Mouse (Mus musculus) midbrain, postnatal 0 days (tissue): ENCODE measurements around the gene Cyth1. TPM values are rescaled to one million over a fixed set of nuclear protein-coding genes. Genes with fewer than 3 reads are reported as not detected.

Experiments
- ATAC-seq: fragments of 200-750 bp; cut with Nextera tagmentation; 2 replicates; pipeline ENCODE4 v1.8.0; 2017; ENCODE audit warnings: moderate number of reproducible peaks, mild to moderate bottlenecking, moderate TSS enrichment, moderate library complexity; ENCODE audit not compliant: low FRiP score
- DNase-seq: peaks from one replicate; pipeline ENCODE4 v3.0.0-alpha.2; 2015; ENCODE audit warnings: low spot score
- H3K27ac ChIP-seq: fragments of 300-500 bp; sonication (generic); 2 replicates; pipeline ENCODE4 v1.5.1; 2014; ENCODE audit warnings: low read depth, mild to moderate bottlenecking, low read length, mixed read lengths
- H3K27me3 ChIP-seq: fragments of 300-500 bp; sonication (generic); 2 replicates; pipeline ENCODE4 v1.6.1; 2014; ENCODE audit warnings: low read length, control low read depth, mixed read lengths; ENCODE audit not compliant: insufficient read depth
- H3K36me3 ChIP-seq: fragments of 300-500 bp; sonication (generic); 2 replicates; pipeline ENCODE4 v1.6.1; 2014; ENCODE audit warnings: low read length, control low read depth, mixed read lengths; ENCODE audit not compliant: insufficient read depth
- H3K4me1 ChIP-seq: fragments of 300-500 bp; sonication (generic); 2 replicates; pipeline ENCODE4 v1.6.1; 2014; ENCODE audit warnings: mild to moderate bottlenecking, control low read depth, antibody characterized with exemption, low read length, mixed read lengths; ENCODE audit not compliant: insufficient read depth
- H3K4me2 ChIP-seq: fragments of 300-500 bp; sonication (generic); 2 replicates; pipeline ENCODE4 v1.6.1; 2014; ENCODE audit warnings: low read depth, mild to moderate bottlenecking, low read length, mixed read lengths; ENCODE audit not compliant: poor library complexity, severe bottlenecking
- H3K4me3 ChIP-seq: fragments of 300-500 bp; sonication (generic); 2 replicates; pipeline ENCODE4 v1.5.1; 2014; ENCODE audit warnings: low read depth, mild to moderate bottlenecking, low read length, moderate library complexity
- H3K9ac ChIP-seq: fragments of 300-500 bp; sonication (generic); replicated peaks from 2 replicates; pipeline ENCODE4 v1.6.1; 2014; ENCODE audit warnings: mild to moderate bottlenecking, low read length, moderate library complexity, mixed read lengths; ENCODE audit not compliant: poor library complexity, severe bottlenecking
- H3K9me3 ChIP-seq: fragments of 300-500 bp; sonication (generic); 2 replicates; pipeline ENCODE4 v1.6.1; 2016; ENCODE audit warnings: low read length, control low read depth
- CTCF ChIP-seq: IDR thresholded peaks from 2 replicates; pipeline ENCODE4 v1.5.1; 2016; ENCODE audit warnings: antibody characterized with exemption, mild to moderate bottlenecking
- WGBS: fragments of 180-500 bp; shearing (Covaris S2); extraction: QIAGEN DNeasy Blood & Tissue Kit; methylation state at CpG from one replicate; pipeline ENCODE4 v1.1.7; 2014; 5-methylcytosine and 5-hydroxymethylcytosine counted together
- polyA plus RNA-seq: library from polyadenylated mRNA; unstranded; fragments of >200 nt; fragmentation: Nextera tagmentation; extraction: Ambion mirVana; gene quantifications from 2 replicates; pipeline ENCODE4 v1.2.1, GENCODE M21; 2015
- total RNA-seq: library from RNA; depleted of rRNA; stranded (reverse); fragments of >200 nt; gene quantifications from 2 replicates; pipeline ENCODE4 v1.2.3, GENCODE M21; 2014

Gene Cyth1
- total and polyA plus RNA-seq, 2 experiments from 2014 or later = 20.0 to 40.2 TPM

- TF ChIP-seq CTCF = no peak
- Histone ChIP-seq H3K4me1 (no peaks in the 10 kb centered on the region), H3K27ac (no peak overlapping the region), H3K9me3 (no peaks in the 10 kb centered on the region), H3K4me3 (no peak overlapping the region), H3K9ac (no peak overlapping the region), H3K36me3 (no peaks in the 10 kb centered on the region), H3K4me2 (no peak overlapping the region), H3K27me3 (no peaks in the 10 kb centered on the region)
- 74% methylated on average over 4 of the region's 4 CpGs for WGBS
- ATAC-seq (no peak), DNase-seq (no peak)
These were observed 8.0 kb downstream of the Cyth1 start for GRCm38 (mm10) chr11:118240388-118240787.

- 57% methylated on average over 14 of the region's 14 CpGs for WGBS
- H3K27ac ChIP-seq = no peak overlapping the region
- no peak overlapping the region for H3K9ac ChIP-seq
- DNase-seq (no peak), ATAC-seq (no peak)
- TF ChIP-seq CTCF = no peak
- H3K4me3 ChIP-seq = no peak overlapping the region
- no peaks in the 10 kb centered on the region for H3K27me3 ChIP-seq
- H3K36me3 ChIP-seq = no peaks in the 10 kb centered on the region
- no peak overlapping the region for H3K4me2 ChIP-seq
- H3K9me3 ChIP-seq = no peaks in the 10 kb centered on the region
- no peaks in the 10 kb centered on the region for H3K4me1 ChIP-seq
These were observed 8.9 kb downstream of the Cyth1 start for GRCm38 (mm10) chr11:118239281-118240198.

DNA sequence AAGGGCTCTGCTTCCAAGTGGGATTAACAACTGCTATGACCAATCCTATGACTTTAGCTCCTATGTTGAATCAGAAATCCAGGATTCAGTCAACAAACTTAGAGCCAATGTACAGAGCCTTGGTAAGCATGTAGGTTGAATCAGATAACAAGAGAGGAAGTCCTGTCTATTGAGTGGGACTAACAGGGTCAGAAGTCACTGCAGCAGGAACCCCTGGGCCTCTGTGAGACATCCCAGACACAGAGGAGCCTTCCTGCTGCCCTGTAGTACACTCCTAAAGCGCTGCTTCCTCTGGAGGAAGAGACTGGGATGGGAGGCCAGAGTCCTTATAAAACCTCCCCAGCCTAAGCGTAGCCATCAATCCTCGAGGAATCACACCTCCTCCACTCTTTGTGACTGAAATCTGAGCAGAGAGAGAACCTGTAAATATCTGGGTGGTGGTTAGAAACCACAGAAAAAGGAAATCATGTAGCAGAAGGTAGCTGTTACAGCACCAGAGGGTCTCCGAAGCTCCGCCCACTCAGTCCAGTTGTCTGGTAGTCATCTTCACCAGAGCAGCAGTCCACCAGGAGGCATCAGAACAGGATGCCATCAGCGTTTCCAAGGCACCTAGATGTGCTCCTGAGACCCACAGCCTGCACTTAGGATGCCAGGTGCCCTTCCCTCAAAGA, 11.7 kb downstream of the Cyth1 start:
- WGBS = 84% methylated on average over 6 of the region's 6 CpGs
- no peaks in the 10 kb centered on the region for H3K9me3 ChIP-seq

DNA sequence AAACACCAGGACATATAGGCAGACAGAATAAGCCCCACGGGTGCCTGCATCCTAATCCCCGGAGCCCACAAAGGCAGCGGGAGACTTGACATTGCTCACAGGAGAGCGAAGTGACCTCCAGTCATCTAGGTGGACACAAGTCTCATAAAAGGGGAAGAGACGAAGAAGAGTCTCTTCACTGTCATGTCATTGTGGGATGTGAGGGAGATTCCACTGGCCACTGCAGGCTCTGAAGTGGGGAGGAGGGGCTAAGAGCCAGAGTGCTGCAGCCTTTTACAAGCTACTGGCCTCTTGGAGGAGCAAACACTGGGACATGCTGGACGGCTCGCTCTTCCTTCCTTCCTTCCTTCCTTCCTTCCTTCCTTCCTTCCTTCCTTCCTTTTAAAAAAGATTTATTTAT, 13.5 kb downstream of the Cyth1 start:
- DNase-seq = no peak
- H3K36me3 ChIP-seq = no peaks in the 10 kb centered on the region
- H3K27me3 ChIP-seq = no peaks in the 10 kb centered on the region
- H3K9me3 ChIP-seq = no peaks in the 10 kb centered on the region
- no peaks in the 10 kb centered on the region for H3K4me1 ChIP-seq
- H3K4me3 ChIP-seq = no peak overlapping the region
- H3K27ac ChIP-seq = no peak overlapping the region
- WGBS = 80% methylated on average over 7 of the region's 7 CpGs
- ATAC-seq = no peak
- no peak overlapping the region for H3K9ac ChIP-seq
- no peak for TF ChIP-seq CTCF
- no peak overlapping the region for H3K4me2 ChIP-seq

More for the DNA sequence above, 11.7 kb downstream of the Cyth1 start:
- Histone ChIP-seq H3K4me2 (no peak overlapping the region), H3K4me1 (no peaks in the 10 kb centered on the region), H3K27ac (peak overlapping the region; percentile 26; the same call in 1 of the 2 replicates), H3K36me3 (no peaks in the 10 kb centered on the region), H3K4me3 (no peak overlapping the region), H3K27me3 (no peaks in the 10 kb centered on the region), H3K9ac (no peak overlapping the region)
- ATAC-seq (no peak), DNase-seq (no peak)
- TF ChIP-seq CTCF = no peak

GRCm38 (mm10) chr11:118234500-118234899, 13.9 kb downstream of the Cyth1 start:
- Histone ChIP-seq H3K27me3 (no peaks in the 10 kb centered on the region), H3K9ac (no peak overlapping the region), H3K4me1 (no peaks in the 10 kb centered on the region), H3K4me2 (no peak overlapping the region), H3K27ac (no peak overlapping the region), H3K4me3 (no peak overlapping the region), H3K9me3 (no peaks in the 10 kb centered on the region), H3K36me3 (no peaks in the 10 kb centered on the region)
- DNase-seq = no peak
- TF ChIP-seq CTCF = no peak
- no peak for ATAC-seq
- WGBS = 80% methylated on average over 6 of the region's 6 CpGs

DNA sequence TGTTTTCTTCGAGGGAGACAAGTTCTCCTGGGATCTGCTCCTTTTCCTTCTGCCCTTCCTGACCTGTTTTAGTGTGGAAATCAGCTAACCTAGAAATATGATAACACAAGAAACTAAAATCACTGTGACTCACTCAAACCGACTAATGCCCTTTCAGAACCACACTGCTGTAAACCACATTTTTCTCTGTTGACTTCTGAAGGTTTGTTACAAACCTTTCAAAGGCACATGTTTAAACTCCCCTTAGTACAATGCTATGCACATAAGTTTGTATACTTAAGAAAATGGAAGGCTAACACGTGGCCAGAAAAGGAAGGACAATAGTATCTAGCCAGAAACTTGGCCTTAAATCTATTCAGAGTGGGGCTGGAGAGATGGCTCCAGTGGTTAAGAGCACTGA, 14.5 kb downstream of the Cyth1 start:
- no peak overlapping the region for H3K9ac ChIP-seq
- no peaks in the 10 kb centered on the region for H3K36me3 ChIP-seq
- H3K9me3 ChIP-seq = no peaks in the 10 kb centered on the region
- TF ChIP-seq CTCF = no peak
- H3K4me1 ChIP-seq = no peaks in the 10 kb centered on the region
- H3K4me2 ChIP-seq = no peak overlapping the region
- H3K27me3 ChIP-seq = no peaks in the 10 kb centered on the region
- no peak overlapping the region for H3K27ac ChIP-seq
- WGBS = 72% methylated on average over 3 of the region's 3 CpGs
- DNase-seq = no peak
- H3K4me3 ChIP-seq = no peak overlapping the region
- ATAC-seq = no peak
